Mouse (Mus musculus) MEL-GATA-1-ER (cell line): Measurements from ENCODE around the gene Slc29a3.
"Not testable (repeated sequence)": the region's sequence is repeated elsewhere in the genome, so short reads cannot be mapped to it uniquely, and the experiment has no call there.

Experiments
- DNase-seq: peaks from one replicate; pipeline ENCODE4 v3.0.0-alpha.2; 2012; ENCODE audit warnings: low read depth; ENCODE audit errors: extremely low read depth

Slc29a3 gene

GRCm38 (mm10) chr10:60767400-60767799, 14.8 kb upstream of the Slc29a3 start:
- DNase-seq = no peak

GRCm38 (mm10) chr10:60762126-60762525, 9.5 kb upstream of the Slc29a3 start:
- no peak for DNase-seq

GRCm38 (mm10) chr10:60760377-60760776, 7.8 kb upstream of the Slc29a3 start:
- DNase-seq = peak; percentile 71

GRCm38 (mm10) chr10:60756992-60757391, 4.4 kb upstream of the Slc29a3 start:
- DNase-seq = peak; percentile 20

- DNase-seq = no peak
These were observed 3.6 kb upstream of the Slc29a3 start for GRCm38 (mm10) chr10:60756146-60756545.

GRCm38 (mm10) chr10:60753941-60754340, 1.3 kb upstream of the Slc29a3 start:
- DNase-seq = no peak

GRCm38 (mm10) chr10:60753261-60753660, 667 bp upstream of the Slc29a3 start:
- DNase-seq = no peak

GRCm38 (mm10) chr10:60747667-60748212, 4.9 kb downstream of the Slc29a3 start:
- DNase-seq = no peak

GRCm38 (mm10) chr10:60746512-60746911, 6.1 kb downstream of the Slc29a3 start:
- no peak for DNase-seq

- no peak for DNase-seq
These were observed 7.9 kb downstream of the Slc29a3 start for GRCm38 (mm10) chr10:60744543-60745290.

- DNase-seq = no peak
These were observed 8.9 kb downstream of the Slc29a3 start for GRCm38 (mm10) chr10:60743681-60744080.

GRCm38 (mm10) chr10:60742942-60743341, 9.7 kb downstream of the Slc29a3 start:
- DNase-seq = no peak

- not testable (repeated sequence) for DNase-seq
These were observed 10.3 kb downstream of the Slc29a3 start for GRCm38 (mm10) chr10:60742296-60742695.

GRCm38 (mm10) chr10:60741435-60741834, 11.2 kb downstream of the Slc29a3 start:
- no peak for DNase-seq

GRCm38 (mm10) chr10:60739619-60740363, 12.8 kb downstream of the Slc29a3 start:
- no peak for DNase-seq

GRCm38 (mm10) chr10:60737886-60738640, 14.5 kb downstream of the Slc29a3 start:
- no peak for DNase-seq

GRCm38 (mm10) chr10:60737169-60737728, 15.3 kb downstream of the Slc29a3 start:
- no peak for DNase-seq

- DNase-seq = no peak
These were observed 16.9 kb downstream of the Slc29a3 start for GRCm38 (mm10) chr10:60735737-60736136.

GRCm38 (mm10) chr10:60733471-60733870, 19.1 kb downstream of the Slc29a3 start:
- DNase-seq = no peak

- no peak for DNase-seq
These were observed 20.2 kb downstream of the Slc29a3 start for GRCm38 (mm10) chr10:60732397-60732861.

GRCm38 (mm10) chr10:60731742-60732141, 20.9 kb downstream of the Slc29a3 start:
- DNase-seq = no peak
